Mouse (Mus musculus): ENCODE measurements around the gene Mllt10. TPM values are rescaled to one million over a fixed set of nuclear protein-coding genes. Genes with fewer than 3 reads are reported as not detected.

Mllt10 gene
- polyA plus RNA-seq, 1 experiment from 2014 or later = 26.2 TPM

DNA sequence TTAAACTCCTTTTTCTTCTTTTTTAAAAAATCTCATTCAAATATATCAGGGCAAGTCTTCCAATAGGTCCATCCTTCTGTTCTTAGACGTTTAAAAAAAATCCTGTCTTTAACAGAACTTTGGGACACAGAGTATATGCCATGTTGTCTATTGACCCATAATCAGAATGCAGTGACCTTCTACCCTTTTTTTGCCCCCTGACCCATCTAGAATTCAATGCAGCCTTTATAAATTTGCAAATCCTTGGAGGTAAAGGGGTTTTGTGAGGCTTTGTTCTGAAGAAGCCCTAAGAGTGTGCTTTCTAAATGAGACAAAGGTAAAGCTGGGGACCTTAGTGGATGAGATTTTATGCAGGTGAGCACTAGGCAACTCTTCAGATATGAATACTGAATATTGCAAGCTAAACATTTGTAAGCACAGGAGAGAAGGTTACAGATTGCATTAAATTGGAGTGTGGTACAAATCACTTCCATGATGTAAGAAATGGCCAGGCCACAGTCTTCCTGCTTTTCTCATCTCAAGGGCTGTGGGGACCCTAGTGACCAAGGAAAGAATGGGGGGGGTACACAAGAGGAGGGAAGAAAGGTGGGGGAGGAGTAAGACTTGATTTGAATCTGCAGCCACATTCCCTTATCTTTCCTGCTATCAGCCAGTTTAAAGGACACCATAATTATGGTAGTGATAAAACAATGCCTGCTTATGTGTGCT lies 1.6 kb upstream of the Mllt10 start:
- WGBS (ENCODE audit: insufficient replicate concordance) = 56% methylated on average over 1 of the region's 1 CpGs
- Histone ChIP-seq H3K4me1 (replicated peaks) (peaks cover 28% of the 10 kb centered on the region), H3K27me3 (peaks cover 57% of the 10 kb centered on the region), H3K4me3 (replicated peaks) (no peak overlapping the region), H3K27ac (replicated peaks) (no peak overlapping the region), H3K4me2 (no peak overlapping the region), H3K36me3 (replicated peaks) (no peaks in the 10 kb centered on the region), H3K9me3 (replicated peaks) (no peaks in the 10 kb centered on the region), H3K9ac (no peak overlapping the region)
- no peak for ATAC-seq (ENCODE audit: insufficient read depth)

DNA sequence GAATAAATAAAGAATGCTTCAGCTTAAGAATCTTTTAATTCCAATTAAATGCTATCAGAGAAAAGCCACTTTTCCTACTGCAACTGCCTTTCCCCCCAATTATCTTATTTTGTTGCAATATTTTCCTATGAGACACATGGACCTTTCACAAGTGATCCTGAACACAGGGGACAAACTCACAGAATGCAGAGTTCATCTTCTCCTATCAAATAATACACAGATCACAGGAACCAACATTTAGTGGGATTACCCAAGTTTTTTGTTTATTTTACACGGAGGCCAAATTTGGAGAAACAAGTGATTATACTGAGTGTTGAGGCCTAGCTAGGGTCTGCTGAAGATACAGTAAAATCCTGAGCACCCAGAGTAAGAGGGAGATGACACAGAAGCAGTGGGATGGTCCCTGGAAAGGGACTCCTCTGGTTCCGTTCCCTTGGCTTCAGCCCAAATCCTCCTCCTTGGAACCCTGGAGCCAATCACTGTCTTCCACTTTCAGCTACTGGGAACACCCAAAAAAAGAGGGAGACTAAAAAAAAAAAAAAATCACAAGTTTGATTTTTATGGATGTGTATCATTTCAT lies 996 bp upstream of the Mllt10 start:
- Histone ChIP-seq H3K36me3 (replicated peaks) (no peaks in the 10 kb centered on the region), H3K9ac (no peak overlapping the region), H3K4me3 (replicated peaks) (no peak overlapping the region), H3K4me2 (no peak overlapping the region), H3K4me1 (replicated peaks) (peaks cover 30% of the 10 kb centered on the region), H3K9me3 (replicated peaks) (no peaks in the 10 kb centered on the region), H3K27me3 (peaks cover 50% of the 10 kb centered on the region), H3K27ac (replicated peaks) (no peak overlapping the region)
- WGBS (ENCODE audit: insufficient replicate concordance) = 55% methylated on average over 2 of the region's 2 CpGs
- no peak for ATAC-seq (ENCODE audit: insufficient read depth)

DNA sequence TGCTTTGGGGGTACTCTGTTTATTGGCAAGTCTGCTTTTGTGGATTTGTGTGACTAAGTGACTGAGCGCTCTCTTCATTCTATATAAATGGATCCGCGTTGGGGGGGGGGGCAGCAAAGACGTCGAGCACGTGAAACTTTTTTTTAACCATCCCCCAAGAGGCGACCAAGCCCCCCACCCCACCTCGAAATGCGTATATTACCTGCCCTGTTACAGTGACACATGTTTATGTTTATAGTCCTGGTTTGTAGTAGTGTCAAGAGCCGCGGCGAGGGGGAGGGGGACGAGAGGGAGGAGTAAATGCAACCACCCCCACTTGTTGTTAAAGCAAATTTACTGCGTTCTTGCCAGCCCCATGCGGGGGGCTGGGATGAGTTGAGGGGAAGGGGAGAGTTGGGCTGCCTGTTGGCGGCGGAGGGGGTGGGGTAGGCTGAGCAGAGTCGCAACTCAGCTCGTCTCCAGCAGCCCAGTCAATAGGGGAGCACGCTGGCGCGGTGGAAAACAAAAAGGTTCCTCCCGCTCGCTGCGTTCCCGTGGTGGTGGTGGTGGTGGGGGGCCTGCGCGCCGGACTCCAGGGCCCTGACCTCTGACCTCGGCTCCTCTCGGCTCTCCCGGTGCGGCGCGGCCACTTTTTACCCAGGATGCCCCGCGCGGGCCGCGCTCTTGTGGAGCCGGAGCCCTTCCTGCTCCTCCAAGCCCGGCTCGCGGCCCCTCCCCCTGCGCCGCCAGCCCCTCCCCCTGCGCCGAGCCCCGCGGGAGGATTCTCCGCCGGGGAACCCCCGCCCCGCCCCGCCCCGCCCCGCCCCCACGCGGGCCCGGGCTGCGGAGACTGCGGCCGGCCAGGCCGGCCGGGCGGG lies 1.1 kb downstream of the Mllt10 start:
- Histone ChIP-seq H3K4me3 (replicated peaks) (peak overlapping the region; percentile 80), H3K36me3 (replicated peaks) (no peaks in the 10 kb centered on the region), H3K4me2 (peak overlapping the region; percentile 91), H3K9ac (peak overlapping the region; percentile 87), H3K27me3 (peaks cover 29% of the 10 kb centered on the region), H3K4me1 (replicated peaks) (peaks cover 26% of the 10 kb centered on the region), H3K27ac (replicated peaks) (peak overlapping the region; percentile 98), H3K9me3 (replicated peaks) (no peaks in the 10 kb centered on the region)
- WGBS (ENCODE audit: insufficient replicate concordance) = under 1% methylated on average over 66 of the region's 66 CpGs
- peak; percentile 35 for ATAC-seq (ENCODE audit: insufficient read depth)

DNA sequence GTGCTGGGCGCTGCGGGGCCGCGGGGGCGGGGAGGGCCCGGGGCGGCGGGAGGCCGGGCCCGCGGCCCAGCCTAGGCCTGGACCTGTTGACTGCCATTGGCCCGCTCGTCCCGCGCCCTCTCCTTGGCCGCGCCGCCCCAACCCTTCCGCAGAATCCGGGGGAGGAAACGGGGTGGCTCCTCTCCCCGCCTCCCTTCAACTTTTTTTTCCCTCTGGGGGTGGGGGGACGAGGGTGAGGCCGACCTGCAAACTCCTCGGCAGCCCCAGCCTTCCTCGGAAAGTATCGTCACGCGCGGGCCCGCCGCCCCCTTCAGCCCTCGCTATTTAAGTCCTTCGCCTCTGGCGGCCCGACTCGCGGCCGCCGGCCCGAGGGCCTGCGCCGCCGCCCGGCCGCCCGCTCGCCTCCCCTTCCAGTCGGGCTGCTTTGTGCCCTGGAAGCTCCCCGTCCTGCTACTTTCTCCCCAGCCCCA lies 1.8 kb downstream of the Mllt10 start:
- H3K4me1 ChIP-seq (replicated peaks) = peaks cover 26% of the 10 kb centered on the region
- no peaks in the 10 kb centered on the region for H3K36me3 ChIP-seq (replicated peaks)
- H3K27me3 ChIP-seq = peaks cover 23% of the 10 kb centered on the region
- peak overlapping the region; percentile 91 for H3K4me2 ChIP-seq
- H3K27ac ChIP-seq (replicated peaks) = peak overlapping the region; percentile 98
- peak; percentile 96 for ATAC-seq (ENCODE audit: insufficient read depth)
- no peaks in the 10 kb centered on the region for H3K9me3 ChIP-seq (replicated peaks)
- H3K4me3 ChIP-seq (replicated peaks) = peak overlapping the region; percentile 80
- WGBS (ENCODE audit: insufficient replicate concordance) = under 1% methylated on average over 42 of the region's 50 CpGs
- peak overlapping the region; percentile 87 for H3K9ac ChIP-seq

DNA sequence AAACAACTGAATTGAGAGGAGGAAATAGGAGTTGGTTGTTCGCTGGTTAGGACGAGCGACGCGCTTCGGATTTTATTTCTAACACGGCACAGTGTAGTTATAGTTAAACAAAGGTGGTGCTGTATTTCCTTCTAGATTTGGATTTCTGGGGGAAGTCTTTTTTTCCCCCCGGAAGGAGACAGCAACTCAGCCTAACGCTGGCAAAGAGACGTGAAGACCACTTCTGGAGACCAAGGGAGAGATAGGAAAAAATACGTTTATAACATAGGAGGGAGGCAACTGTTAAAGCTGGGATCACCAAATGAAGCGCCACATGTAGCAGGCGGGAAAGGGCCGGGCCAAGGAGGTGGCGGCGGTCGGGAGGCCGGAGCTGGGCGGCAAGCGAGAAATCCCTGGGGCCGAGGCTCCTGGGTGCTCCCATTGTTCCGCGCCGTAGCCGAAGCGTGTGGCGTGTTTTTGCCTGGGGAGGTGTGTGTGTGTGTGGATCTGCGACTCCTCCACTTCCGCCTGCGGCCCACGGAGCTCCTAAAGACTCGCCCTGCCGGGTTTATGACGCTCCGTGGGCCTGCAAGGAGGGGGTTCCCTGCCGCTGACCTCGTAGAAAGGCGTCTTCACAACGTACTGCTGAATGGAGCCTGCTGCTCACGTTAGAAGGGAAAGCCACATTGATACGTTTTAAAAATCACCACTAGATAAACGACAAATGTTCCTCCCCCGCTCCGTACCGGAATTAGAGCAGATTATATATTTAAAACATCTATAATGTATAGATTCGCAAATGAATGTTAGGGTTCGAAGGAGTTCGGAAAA lies 2.5 kb downstream of the Mllt10 start:
- H3K4me1 ChIP-seq (replicated peaks) = peaks cover 26% of the 10 kb centered on the region
- WGBS (ENCODE audit: insufficient replicate concordance) = under 1% methylated on average over 48 of the region's 48 CpGs
- no peaks in the 10 kb centered on the region for H3K9me3 ChIP-seq (replicated peaks)
- peak overlapping the region; percentile 98 for H3K27ac ChIP-seq (replicated peaks)
- peak overlapping the region; percentile 91 for H3K4me2 ChIP-seq
- peak overlapping the region; percentile 87 for H3K9ac ChIP-seq
- peak overlapping the region; percentile 80 for H3K4me3 ChIP-seq (replicated peaks)
- no peak; the same call in 1 of the 2 replicates for ATAC-seq (ENCODE audit: insufficient read depth)
- peaks cover 17% of the 10 kb centered on the region for H3K27me3 ChIP-seq
- no peaks in the 10 kb centered on the region for H3K36me3 ChIP-seq (replicated peaks)

DNA sequence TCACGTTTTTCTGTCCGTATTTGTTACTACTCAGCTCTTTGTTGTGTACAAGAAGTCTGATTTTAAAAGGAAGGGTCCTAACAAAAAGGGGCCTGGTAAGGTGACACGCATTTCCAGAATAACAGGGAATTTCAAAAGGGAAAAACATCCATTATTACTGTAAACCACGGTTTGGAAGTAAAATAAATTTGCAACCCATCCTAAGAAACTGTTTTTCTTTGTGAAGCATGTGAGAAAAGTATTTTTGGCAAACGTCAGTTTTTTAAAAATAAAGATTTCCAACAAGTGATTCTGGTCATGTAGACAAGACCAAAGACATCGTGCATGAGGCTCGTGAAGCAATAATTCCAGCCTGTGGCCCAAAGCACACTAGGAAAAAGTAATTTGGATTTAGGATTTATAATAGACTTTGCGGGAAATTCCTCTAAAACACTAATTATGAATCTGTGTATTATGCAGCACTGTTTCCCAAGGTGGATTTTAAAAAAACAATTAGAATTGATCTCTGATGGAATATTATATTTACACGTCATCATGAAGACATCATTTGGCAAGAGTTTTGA lies 3.2 kb downstream of the Mllt10 start:
- Histone ChIP-seq H3K27ac (replicated peaks) (peak overlapping the region; percentile 98), H3K4me1 (replicated peaks) (peaks cover 26% of the 10 kb centered on the region), H3K4me2 (peak overlapping the region; percentile 91), H3K9ac (peak overlapping the region; percentile 87), H3K9me3 (replicated peaks) (no peaks in the 10 kb centered on the region), H3K27me3 (peaks cover 14% of the 10 kb centered on the region), H3K36me3 (replicated peaks) (no peaks in the 10 kb centered on the region), H3K4me3 (replicated peaks) (peak overlapping the region; percentile 80)
- WGBS (ENCODE audit: insufficient replicate concordance) = 30% methylated on average over 9 of the region's 9 CpGs
- no peak for ATAC-seq (ENCODE audit: insufficient read depth)

DNA sequence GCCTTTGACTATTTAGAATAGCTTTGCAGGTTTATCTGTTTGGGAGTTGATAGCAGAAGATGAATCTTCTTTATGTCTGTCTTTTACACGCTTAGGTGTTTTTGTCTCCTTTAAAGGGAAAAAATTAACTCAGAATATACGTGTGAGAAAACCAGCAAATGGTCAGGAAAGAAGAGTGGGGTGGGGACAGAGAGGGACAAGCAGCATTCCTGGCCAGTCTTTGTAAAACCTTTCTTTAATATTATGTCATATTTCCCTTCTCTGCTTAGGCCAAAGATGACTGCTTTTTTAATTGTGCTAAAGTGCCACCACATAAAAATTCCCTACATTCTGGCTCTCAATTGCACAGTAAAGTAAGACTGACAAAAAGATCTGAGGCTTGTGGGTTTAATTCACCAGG lies 4.0 kb downstream of the Mllt10 start:
- H3K4me2 ChIP-seq = no peak overlapping the region

DNA sequence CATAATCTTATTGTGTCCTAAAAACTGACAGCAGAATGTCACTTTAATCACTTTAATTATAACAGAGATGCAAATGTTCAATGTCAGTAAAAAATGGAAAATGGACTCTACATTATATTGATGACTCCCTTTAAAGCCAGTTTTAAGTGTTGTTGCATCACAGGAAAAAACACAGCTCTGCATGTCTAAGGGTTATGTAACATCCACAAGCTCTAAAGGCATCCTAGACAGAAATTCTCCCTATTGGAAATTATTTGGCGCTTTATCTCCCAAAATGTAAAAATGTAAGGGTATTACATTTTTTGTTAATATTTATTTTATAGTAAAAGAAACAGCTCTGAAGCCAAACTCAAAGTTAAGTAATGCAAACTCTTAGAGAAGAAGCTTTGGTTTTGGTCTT lies 4.9 kb downstream of the Mllt10 start:
- ATAC-seq (ENCODE audit: insufficient read depth) = no peak
- peaks cover 4% of the 10 kb centered on the region; the same call in 1 of the 2 replicates for H3K27me3 ChIP-seq
- H3K9ac ChIP-seq = no peak overlapping the region
- 38% methylated on average over 1 of the region's 1 CpGs for WGBS (ENCODE audit: insufficient replicate concordance)
- no peak overlapping the region for H3K4me2 ChIP-seq
- H3K27ac ChIP-seq (replicated peaks) = no peak overlapping the region
- H3K9me3 ChIP-seq (replicated peaks) = no peaks in the 10 kb centered on the region
- H3K36me3 ChIP-seq (replicated peaks) = no peaks in the 10 kb centered on the region
- no peak overlapping the region for H3K4me3 ChIP-seq (replicated peaks)
- H3K4me1 ChIP-seq (replicated peaks) = peaks cover 26% of the 10 kb centered on the region

More for the DNA sequence above, 4.0 kb downstream of the Mllt10 start:
- Histone ChIP-seq H3K9me3 (replicated peaks) (no peaks in the 10 kb centered on the region), H3K9ac (no peak overlapping the region), H3K4me3 (replicated peaks) (no peak overlapping the region), H3K4me1 (replicated peaks) (peaks cover 26% of the 10 kb centered on the region), H3K27ac (replicated peaks) (no peak overlapping the region), H3K27me3 (peaks cover 6% of the 10 kb centered on the region), H3K36me3 (replicated peaks) (no peaks in the 10 kb centered on the region)
- 31% methylated on average over 2 of the region's 2 CpGs for WGBS (ENCODE audit: insufficient replicate concordance)
- no peak for ATAC-seq (ENCODE audit: insufficient read depth)

DNA sequence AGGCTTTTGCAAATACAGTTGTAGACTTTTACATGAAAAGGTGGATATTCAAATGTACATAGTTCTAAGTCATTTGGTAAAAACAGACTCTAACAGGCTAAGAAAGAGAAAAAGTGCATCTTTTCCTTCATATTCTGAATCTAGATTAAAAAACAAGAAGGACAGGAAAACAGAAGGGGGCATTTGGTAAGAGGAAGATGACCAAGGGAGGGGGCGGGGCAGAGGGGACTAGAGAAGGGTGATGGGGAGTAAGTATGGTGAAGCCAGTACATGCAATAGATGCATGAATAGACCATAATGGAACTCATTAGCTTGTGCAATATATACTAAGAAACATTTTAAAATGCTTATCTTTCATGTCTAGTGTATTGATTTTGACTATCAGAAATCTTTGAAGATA lies 5.4 kb downstream of the Mllt10 start:
- H3K4me1 ChIP-seq (replicated peaks) = peaks cover 22% of the 10 kb centered on the region
- H3K4me2 ChIP-seq = no peak overlapping the region
- 71% methylated on average over 1 of the region's 1 CpGs for WGBS (ENCODE audit: insufficient replicate concordance)
- H3K27ac ChIP-seq (replicated peaks) = no peak overlapping the region
- H3K36me3 ChIP-seq (replicated peaks) = no peaks in the 10 kb centered on the region
- H3K9ac ChIP-seq = no peak overlapping the region
- H3K9me3 ChIP-seq (replicated peaks) = no peaks in the 10 kb centered on the region
- no peak for ATAC-seq (ENCODE audit: insufficient read depth)
- no peak overlapping the region for H3K4me3 ChIP-seq (replicated peaks)
- no peaks in the 10 kb centered on the region for H3K27me3 ChIP-seq

DNA sequence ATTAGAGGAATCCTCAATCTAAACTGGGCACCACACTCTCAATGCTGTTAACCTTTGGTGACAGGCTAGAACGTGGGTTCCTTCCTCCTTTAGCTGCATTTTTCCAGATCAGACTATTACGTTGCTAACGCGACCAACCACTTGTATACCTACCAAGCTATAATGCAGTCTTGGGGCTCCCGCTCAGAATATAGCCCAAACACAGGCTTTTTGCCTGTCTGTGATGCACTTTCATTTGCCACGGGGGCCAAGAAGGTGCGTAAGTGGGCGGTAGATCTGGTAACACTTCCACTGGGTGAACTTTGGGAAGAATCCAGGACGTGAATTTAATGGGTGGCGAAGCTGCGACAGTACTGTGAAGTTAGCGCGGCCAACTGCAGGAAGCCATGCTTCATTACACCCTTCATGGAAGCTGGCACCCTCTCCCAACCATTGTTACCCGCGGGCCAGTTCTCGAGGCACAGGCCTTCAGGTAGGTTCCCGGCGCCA lies 8.8 kb downstream of the Mllt10 start:
- Histone ChIP-seq H3K9me3 (replicated peaks) (no peaks in the 10 kb centered on the region), H3K27ac (replicated peaks) (peak overlapping the region; percentile 99), H3K9ac (peak overlapping the region; percentile 99), H3K36me3 (replicated peaks) (peaks cover 18% of the 10 kb centered on the region), H3K4me2 (peak overlapping the region; percentile 80), H3K4me1 (replicated peaks) (peaks cover 32% of the 10 kb centered on the region), H3K27me3 (no peaks in the 10 kb centered on the region), H3K4me3 (replicated peaks) (peak overlapping the region; percentile 93)
- peak; percentile 30 for ATAC-seq (ENCODE audit: insufficient read depth)
- whole genome bisulfite sequencing (ENCODE audit: insufficient replicate concordance) = under 1% methylated on average over 18 of the region's 18 CpGs
